Mouse (Mus musculus): ENCODE measurements at regions not wholly inside any gene's neighbourhood (a gene's known extent, or its start where the extent isn't known, plus 50 kb on each side); places are given as distances from the start of the nearest gene placed in this dataset.

DNA sequence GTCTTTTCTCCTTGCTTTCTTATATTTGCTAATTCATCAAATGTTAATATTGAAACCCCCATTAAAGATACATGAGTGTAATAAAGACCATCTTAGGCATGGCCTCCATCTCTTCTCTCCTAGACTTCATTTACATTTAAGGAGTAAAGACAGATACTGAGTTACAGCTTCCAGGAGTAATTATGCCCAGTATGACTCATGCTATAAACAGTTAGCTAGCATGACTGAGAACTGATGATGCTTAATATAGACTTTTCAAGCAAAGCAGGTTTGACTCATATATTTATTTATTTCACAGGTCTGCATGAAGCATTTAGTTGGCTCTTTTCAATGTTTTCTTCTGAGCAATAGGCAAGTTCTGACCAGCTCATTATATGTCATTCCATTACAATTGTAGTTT lies 453.7 kb upstream of the Cntn6 start:
- DNase-seq (ENCODE audit: inconsistent ontology term) = peak; percentile 2

DNA sequence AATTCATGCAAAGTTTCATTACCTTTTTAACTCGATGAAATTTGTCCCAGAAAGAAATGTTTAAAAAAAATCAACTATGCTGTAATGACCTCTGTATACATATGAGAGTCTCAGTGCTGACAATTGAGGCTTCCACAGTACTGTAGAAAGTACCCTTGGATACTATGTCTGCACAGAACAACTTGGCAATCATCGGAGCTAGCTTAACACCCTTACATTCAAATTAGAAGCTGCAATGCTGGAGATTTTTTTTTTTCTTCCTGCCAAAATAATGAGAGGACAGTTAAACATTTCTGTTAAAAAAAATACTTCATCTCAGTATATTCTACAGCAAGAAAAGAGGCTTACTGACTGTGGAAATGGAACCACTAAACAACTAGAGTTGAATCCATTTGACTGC lies 452.1 kb upstream of the Cntn6 start:
- no peak for DNase-seq (ENCODE audit: inconsistent ontology term)

DNA sequence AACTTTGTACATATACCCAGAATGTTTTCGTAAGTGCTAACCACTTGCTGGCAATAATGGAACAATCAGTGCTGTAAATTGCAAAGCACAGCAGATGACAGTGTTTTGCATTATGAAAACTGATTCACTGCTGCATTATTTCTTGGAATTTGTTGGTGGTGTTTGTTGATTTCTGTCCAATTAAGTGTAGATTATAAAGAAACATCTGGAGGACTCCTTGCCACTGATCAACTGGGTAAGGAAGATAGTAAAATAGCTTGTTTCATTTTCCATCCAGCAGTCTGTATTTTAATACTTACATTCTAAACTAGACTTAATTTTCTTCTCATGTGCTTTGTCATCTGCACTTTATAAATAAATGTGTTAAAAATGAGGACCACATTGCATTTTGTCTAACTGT lies 436.6 kb upstream of the Cntn6 start:
- no peak for DNase-seq (ENCODE audit: inconsistent ontology term)

DNA sequence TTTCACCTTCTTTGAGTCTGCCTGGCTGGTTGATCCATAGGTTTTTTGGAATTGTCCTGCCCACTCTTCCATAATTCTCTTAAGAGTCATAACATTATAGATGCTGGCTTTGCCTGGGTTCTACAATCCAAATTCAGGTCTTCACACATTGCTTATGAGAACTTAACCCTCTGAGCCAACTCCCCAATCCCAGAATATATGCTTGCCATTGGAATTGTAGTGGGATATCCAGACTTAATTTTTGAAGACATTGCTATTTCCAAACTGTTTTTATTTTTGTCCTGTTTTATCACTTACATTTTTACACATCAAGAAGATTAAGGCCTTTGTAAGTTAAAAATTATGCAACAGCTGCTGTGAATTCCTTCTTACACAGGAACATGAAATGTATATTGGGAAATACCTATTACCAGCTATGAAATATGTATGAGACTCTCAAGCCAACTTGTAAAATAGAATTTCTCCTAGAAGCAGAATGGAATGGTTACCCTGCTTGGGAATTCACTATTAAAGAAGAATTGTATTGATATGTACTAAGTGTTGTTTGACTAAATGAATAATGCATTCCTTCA lies 430.8 kb upstream of the Cntn6 start:
- no peak for DNase-seq (ENCODE audit: inconsistent ontology term)

DNA sequence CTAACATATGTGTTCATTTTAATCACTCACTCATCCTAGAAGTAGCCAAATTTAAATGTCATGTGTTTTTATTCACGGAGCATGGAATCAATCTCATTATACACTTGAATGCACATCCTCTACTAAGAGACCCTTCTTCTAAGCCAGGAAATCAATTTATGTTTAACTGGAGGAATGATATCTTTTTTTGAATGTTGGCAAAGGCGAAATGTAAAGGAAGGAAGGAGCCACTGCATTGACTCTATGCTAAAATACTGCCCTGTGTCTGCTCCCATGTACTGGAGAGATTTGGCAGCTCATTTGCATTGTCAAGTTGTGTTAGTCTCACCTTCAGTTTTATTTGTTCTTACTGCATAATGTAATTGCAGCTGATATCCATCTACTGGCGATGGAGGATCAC lies 412.0 kb upstream of the Cntn6 start:
- DNase-seq (ENCODE audit: inconsistent ontology term) = no peak

DNA sequence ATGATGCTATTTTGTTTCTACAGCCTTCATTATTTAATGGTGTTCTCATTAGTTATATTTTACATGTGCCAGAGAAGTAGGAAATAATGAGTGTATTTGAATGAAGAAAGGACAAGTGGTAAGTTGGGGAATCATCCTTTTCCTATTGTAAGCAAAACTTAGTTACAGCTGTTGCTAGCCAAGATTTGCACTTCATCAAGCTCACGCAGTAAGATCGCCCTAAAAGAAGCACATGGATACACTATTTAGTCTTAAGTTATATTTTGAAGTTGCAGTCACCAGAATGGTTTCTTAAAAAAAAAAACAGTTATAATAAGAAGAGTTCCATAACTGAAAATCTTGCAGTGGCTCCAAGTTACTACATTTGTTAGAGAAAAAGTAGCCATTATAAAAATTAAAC lies 410.3 kb upstream of the Cntn6 start:
- no peak for DNase-seq (ENCODE audit: inconsistent ontology term)

DNA sequence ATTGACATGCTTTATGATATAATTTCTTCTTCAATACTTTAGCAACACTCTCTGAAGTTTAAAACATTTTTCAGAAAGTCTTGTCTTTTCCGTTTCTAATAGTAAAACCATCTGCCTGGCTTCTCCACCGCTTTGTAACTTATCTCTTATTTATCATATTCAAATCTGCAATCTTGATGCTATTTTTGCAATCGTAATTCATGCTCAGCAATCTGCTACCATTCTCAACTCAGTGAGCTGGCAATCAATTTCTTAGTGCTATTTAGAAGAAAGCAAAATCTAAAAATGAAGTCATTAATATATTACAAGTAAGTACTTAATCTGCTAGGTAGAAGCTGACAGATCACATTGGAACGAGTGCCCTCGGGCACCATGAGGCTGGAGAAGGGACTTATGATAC lies 384.2 kb upstream of the Cntn6 start:
- no peak for DNase-seq (ENCODE audit: inconsistent ontology term)
